In genomic region chr11:117177303-117177979, GRCm38 (mm10) we compare ENCODE assay signal across 9 mouse cellular contexts. TPM values are rescaled to one million over a fixed set of nuclear protein-coding genes. Genes with fewer than 3 reads are reported as not detected.
DNase-seq lines count a peak whose midpoint lies in the region; ATAC-seq lines count a peak whose summit lies in the region.
"Had no signal": no experiment of that assay in that cellular context is flagged by ENCODE, and none has a peak within 500 bp of the region (broad histone marks: within the 10 kb centered on the region; RNA-seq: fewer than 3 reads in every experiment).

No protein-coding gene starts in this region.

- no peak overlapping the region for H3K4me2 ChIP-seq in hindbrain, embryonic 16.5 days (ENCODE audit: low read length)

- no peak overlapping the region for H3K27ac ChIP-seq in hindbrain, embryonic 16.5 days (ENCODE audit: low read depth, low read length)

- DNase-seq in Muller cell, postnatal 12 days (ENCODE audit: inconsistent ontology term), result peak; percentile 77
- DNase-seq in cerebellum, adult 9-10 months, result peak; percentile 93
- DNase-seq in frontal cortex, postnatal 25 days (ENCODE audit: low spot score in 2 of 2), result peak; percentile 89 to 93
- DNase-seq in left cerebral cortex, adult 11 months (ENCODE audit: low spot score), result peak; percentile 80
- DNase-seq in lung, postnatal 4 days, result peak; percentile 89 to 94
- peak; percentile 91 for DNase-seq in retina, postnatal 7 days (ENCODE audit: low read depth, low spot score)
- peak; percentile 89 for DNase-seq in urinary bladder, adult 2 months (ENCODE audit: low spot score)

- H3K9ac ChIP-seq in hindbrain, embryonic 16.5 days (ENCODE audit: low read depth, low read length), result no peak overlapping the region

- H3K9me3 ChIP-seq in hindbrain, embryonic 16.5 days (ENCODE audit: control insufficient read depth, low read length), result peaks cover 8% of the 10 kb centered on the region

- ATAC-seq in hindbrain, embryonic 16.5 days, result peak; percentile 77; the same call in 1 of the 2 replicates

- H3K4me1 ChIP-seq in hindbrain, embryonic 16.5 days (ENCODE audit: control insufficient read depth, insufficient read depth, low read depth, low read length), result peaks cover 9% of the 10 kb centered on the region

- no peaks in the 10 kb centered on the region for H3K36me3 ChIP-seq in hindbrain, embryonic 16.5 days (ENCODE audit: control insufficient read depth, insufficient read depth, low read length)

- H3K4me3 ChIP-seq in hindbrain, embryonic 16.5 days (ENCODE audit: low read length), result no peak overlapping the region
- H3K4me3 ChIP-seq: megakaryocyte, embryonic 14.5 days had no signal

- H3K27me3 ChIP-seq in hindbrain, embryonic 16.5 days (replicated peaks; ENCODE audit: control insufficient read depth, insufficient read depth, low read length), result no peaks in the 10 kb centered on the region

- 50% methylated on average over 9 of the region's 11 CpGs for WGBS in hindbrain, embryonic 16.5 days

RNA-seq across cellular contexts. Expression of gene Sept9, which starts 22.0 kb away (rescaled TPM):
- polyA plus RNA-seq in hindbrain, embryonic 16.5 days (2015; fragmentation: Nextera tagmentation; extraction: Ambion mirVana), result 109 and 124 TPM in 2 replicates
- 38.4 and 62.8 TPM in 2 replicates for polyA plus RNA-seq in urinary bladder, adult 2 months (2012; rRNA removed)
